Mouse (Mus musculus): ENCODE data around the gene Riox1. TPM values are rescaled to one million over a fixed set of nuclear protein-coding genes. Genes with fewer than 3 reads are reported as not detected.
"Not testable (repeated sequence)": the region's sequence is repeated elsewhere in the genome, so short reads cannot be mapped to it uniquely, and the experiment has no call there.

Gene Riox1
- polyA plus RNA-seq, 1 experiment from 2014 or later, result 7.2 TPM

DNA sequence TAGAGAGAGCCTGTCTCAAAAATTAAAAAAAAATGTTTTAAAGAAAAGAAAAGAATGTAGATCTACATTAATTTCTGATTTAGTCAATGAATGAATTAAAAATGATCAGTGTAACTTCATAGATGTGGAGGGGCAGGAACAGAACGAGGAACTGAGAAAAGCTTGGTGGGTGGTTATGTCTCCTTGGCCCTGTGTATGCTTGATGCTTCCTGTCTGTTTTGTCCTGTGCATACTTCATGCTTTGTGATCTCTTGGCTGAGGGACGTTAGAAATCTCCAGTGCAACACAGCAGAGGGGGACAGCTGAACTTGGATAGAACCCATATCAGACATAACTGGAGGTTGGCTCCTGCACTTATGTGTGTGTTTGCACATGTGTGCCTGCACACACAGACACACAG lies 46.8 kb downstream of the Riox1 start:
- Histone ChIP-seq H3K4me3 (ENCODE audit: low read length) (no peak overlapping the region), H3K36me3 (ENCODE audit: control insufficient read depth, insufficient read depth, low read length) (no peaks in the 10 kb centered on the region), H3K9ac (ENCODE audit: low read depth, low read length) (no peak overlapping the region), H3K27me3 (replicated peaks; ENCODE audit: control insufficient read depth, insufficient read depth, low read length) (no peaks in the 10 kb centered on the region), H3K9me3 (ENCODE audit: control insufficient read depth, low read length) (peaks cover 6% of the 10 kb centered on the region), H3K4me1 (ENCODE audit: control insufficient read depth, insufficient read depth, low read depth, low read length) (no peaks in the 10 kb centered on the region), H3K4me2 (ENCODE audit: low read length) (no peak overlapping the region), H3K27ac (ENCODE audit: low read depth, low read length) (no peak overlapping the region)
- no peak for ATAC-seq
- 51% methylated on average over 2 of the region's 2 CpGs for WGBS

DNA sequence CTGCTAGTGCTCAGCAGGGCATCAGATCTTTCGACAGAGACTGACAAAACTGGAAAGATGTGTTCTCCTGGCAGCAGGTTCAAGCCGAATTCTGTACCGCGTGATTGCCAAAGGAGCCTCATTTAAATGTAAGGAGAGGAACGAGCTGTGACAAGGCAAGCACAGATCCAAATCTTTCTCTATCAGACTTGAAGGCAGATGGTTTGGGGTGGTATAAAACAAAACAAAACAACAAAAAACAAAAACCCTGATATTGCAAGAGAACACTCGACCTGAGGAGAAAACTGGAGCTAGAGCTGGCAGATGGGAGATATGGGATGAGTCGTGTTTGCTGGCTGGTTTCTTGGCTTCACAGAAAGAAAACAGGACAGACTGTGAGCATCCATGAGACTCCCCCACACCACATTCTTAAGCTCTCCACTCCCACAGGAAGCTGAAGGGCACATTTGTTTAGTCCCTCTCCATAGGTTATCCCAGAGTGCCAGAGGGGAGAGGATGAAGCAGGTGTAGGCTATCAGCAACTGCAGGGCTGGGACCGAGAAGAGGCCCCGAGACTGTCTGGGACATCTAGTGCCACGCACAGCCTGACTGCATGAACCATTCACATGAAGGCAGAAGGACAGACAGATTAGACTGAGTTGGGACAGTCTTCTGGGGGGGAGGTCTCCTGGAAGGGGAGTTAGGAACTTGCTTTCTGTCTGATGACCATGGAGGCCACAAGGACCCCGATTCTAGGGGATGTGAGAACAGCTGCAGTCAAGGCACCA lies 48.1 kb downstream of the Riox1 start:
- WGBS, result 54% methylated on average over 11 of the region's 11 CpGs
- Histone ChIP-seq H3K27me3 (replicated peaks; ENCODE audit: control insufficient read depth, insufficient read depth, low read length) (no peaks in the 10 kb centered on the region), H3K36me3 (ENCODE audit: control insufficient read depth, insufficient read depth, low read length) (no peaks in the 10 kb centered on the region), H3K4me2 (ENCODE audit: low read length) (no peak overlapping the region), H3K4me3 (ENCODE audit: low read length) (no peak overlapping the region), H3K27ac (ENCODE audit: low read depth, low read length) (0 out of 2 replicates have a peak overlapping the region, but pooled peaks have one; percentile 29), H3K4me1 (ENCODE audit: control insufficient read depth, insufficient read depth, low read depth, low read length) (no peaks in the 10 kb centered on the region), H3K9ac (ENCODE audit: low read depth, low read length) (no peak overlapping the region), H3K9me3 (ENCODE audit: control insufficient read depth, low read length) (peaks cover 7% of the 10 kb centered on the region)
- ATAC-seq, result no peak

DNA sequence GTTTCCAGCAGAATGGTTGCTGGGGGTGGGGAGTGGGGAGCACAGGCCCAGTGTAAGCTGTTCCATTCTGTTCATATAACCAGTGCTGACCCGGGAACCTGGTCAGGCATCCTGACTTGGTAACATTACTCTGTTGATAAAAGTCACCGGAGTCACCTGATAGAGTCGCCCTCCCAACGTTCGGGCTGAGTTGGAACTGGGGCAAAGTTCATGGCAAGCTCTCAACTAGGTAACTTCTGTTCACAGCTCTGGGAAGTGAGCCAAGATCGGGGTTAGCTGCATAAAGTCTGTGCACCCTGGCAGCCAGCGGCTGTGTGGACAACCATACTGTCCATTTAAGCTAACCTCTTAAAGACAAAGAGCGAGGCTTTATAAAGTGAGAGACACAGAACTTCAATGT lies 48.8 kb downstream of the Riox1 start:
- not testable (repeated sequence) for H3K9me3 ChIP-seq (ENCODE audit: control insufficient read depth, low read length); H3K4me3 ChIP-seq (ENCODE audit: low read length); H3K27me3 ChIP-seq (replicated peaks; ENCODE audit: control insufficient read depth, insufficient read depth, low read length); H3K36me3 ChIP-seq (ENCODE audit: control insufficient read depth, insufficient read depth, low read length); H3K9ac ChIP-seq (ENCODE audit: low read depth, low read length); H3K4me2 ChIP-seq (ENCODE audit: low read length); H3K4me1 ChIP-seq (ENCODE audit: control insufficient read depth, insufficient read depth, low read depth, low read length); H3K27ac ChIP-seq (ENCODE audit: low read depth, low read length)
- ATAC-seq, result peak; percentile 45; the same call in 1 of the 2 replicates
- 57% methylated on average over 8 of the region's 8 CpGs for WGBS

DNA sequence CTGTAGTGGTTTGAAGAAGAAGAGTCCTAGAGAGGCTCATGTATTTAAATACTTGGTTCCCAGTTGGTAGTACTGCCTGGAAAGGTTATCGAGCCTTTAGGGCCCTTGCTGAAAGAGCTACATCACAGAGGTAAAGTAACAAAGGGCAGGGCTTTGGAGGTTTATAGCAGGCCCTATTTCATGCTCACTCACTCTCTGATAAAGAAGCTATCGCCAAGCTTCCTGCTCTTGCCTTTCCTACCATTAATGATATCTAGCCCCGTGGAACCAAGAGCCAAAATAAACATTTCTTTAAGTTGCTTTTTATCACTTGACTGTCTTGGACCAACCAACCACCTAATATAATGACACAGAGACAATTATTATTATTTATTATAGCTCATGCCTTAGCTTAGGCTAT lies 50.0 kb downstream of the Riox1 start:
- no peak for ATAC-seq
- H3K9ac ChIP-seq (ENCODE audit: low read depth, low read length), result no peak overlapping the region
- no peaks in the 10 kb centered on the region for H3K27me3 ChIP-seq (replicated peaks; ENCODE audit: control insufficient read depth, insufficient read depth, low read length)
- H3K4me1 ChIP-seq (ENCODE audit: control insufficient read depth, insufficient read depth, low read depth, low read length), result no peaks in the 10 kb centered on the region
- no peak overlapping the region for H3K4me2 ChIP-seq (ENCODE audit: low read length)
- WGBS, result 79% methylated on average over 3 of the region's 3 CpGs
- no peak overlapping the region for H3K27ac ChIP-seq (ENCODE audit: low read depth, low read length)
- H3K9me3 ChIP-seq (ENCODE audit: control insufficient read depth, low read length), result peaks cover 7% of the 10 kb centered on the region
- no peak overlapping the region for H3K4me3 ChIP-seq (ENCODE audit: low read length)
- H3K36me3 ChIP-seq (ENCODE audit: control insufficient read depth, insufficient read depth, low read length), result no peaks in the 10 kb centered on the region

Other genes starting within 250 kb of the Riox1 start
- gene Papln, start 187.0 kb upstream of the Riox1 start, polyA plus RNA-seq (2015; fragmentation: Nextera tagmentation; extraction: Ambion mirVana), result 0.31 and 0.42 TPM in 2 replicates
- 15.7 and 17.2 TPM in 2 replicates for gene Numb, start 28.7 kb upstream of the Riox1 start, polyA plus RNA-seq (2015; fragmentation: Nextera tagmentation; extraction: Ambion mirVana)
- not detected in 2 replicates for gene Heatr4, start 34.2 kb downstream of the Riox1 start, polyA plus RNA-seq (2015; fragmentation: Nextera tagmentation; extraction: Ambion mirVana)
- 16.1 TPM in 2 replicates for gene Acot2, start 37.3 kb downstream of the Riox1 start, polyA plus RNA-seq (2015; fragmentation: Nextera tagmentation; extraction: Ambion mirVana)
- gene Acot1, start 58.9 kb downstream of the Riox1 start, polyA plus RNA-seq (2015; fragmentation: Nextera tagmentation; extraction: Ambion mirVana), result 98.1 and 112 TPM in 2 replicates
- gene Acot4, start 87.8 kb downstream of the Riox1 start, polyA plus RNA-seq (2015; fragmentation: Nextera tagmentation; extraction: Ambion mirVana), result 0.54 and 0.68 TPM in 2 replicates
- not detected in 2 replicates for gene Gm49366, start 88.3 kb downstream of the Riox1 start, polyA plus RNA-seq (2015; fragmentation: Nextera tagmentation; extraction: Ambion mirVana)
- 1.1 and 1.4 TPM in 2 replicates for gene Acot3, start 101.5 kb downstream of the Riox1 start, polyA plus RNA-seq (2015; fragmentation: Nextera tagmentation; extraction: Ambion mirVana)
- 0.63 and 0.66 TPM in 2 replicates for gene Acot5, start 118.7 kb downstream of the Riox1 start, polyA plus RNA-seq (2015; fragmentation: Nextera tagmentation; extraction: Ambion mirVana)
- gene Acot6, start 150.0 kb downstream of the Riox1 start, polyA plus RNA-seq (2015; fragmentation: Nextera tagmentation; extraction: Ambion mirVana), result 1.3 and 1.5 TPM in 2 replicates
- gene Dnal1, start 163.8 kb downstream of the Riox1 start, polyA plus RNA-seq (2015; fragmentation: Nextera tagmentation; extraction: Ambion mirVana), result 7.6 and 7.7 TPM in 2 replicates
- 4.7 and 4.8 TPM in 2 replicates for gene Pnma1, start 197.9 kb downstream of the Riox1 start, polyA plus RNA-seq (2015; fragmentation: Nextera tagmentation; extraction: Ambion mirVana)

All from hindbrain, embryonic 16.5 days (tissue).